Comparison of ENCODE assay signal across 15 mouse cellular contexts in genomic region chr16:34254646-34255022, GRCm38 (mm10).
DNase-seq lines count a peak whose midpoint lies in the region; ATAC-seq and TF ChIP-seq lines count a peak whose summit lies in the region.
"Had no signal": no experiment of that assay in that cellular context is flagged by ENCODE, and none has a peak within 500 bp of the region (broad histone marks: within the 10 kb centered on the region; RNA-seq: fewer than 3 reads in every experiment).

No protein-coding gene starts in this region.

- no peak overlapping the region for H3K9ac ChIP-seq in forebrain, embryonic 12.5 days
- H3K9ac ChIP-seq in hindbrain, embryonic 11.5 days (ENCODE audit: low read depth, low read length), result no peak overlapping the region
- H3K9ac ChIP-seq in hindbrain, embryonic 16.5 days (ENCODE audit: low read depth, low read length), result no peak overlapping the region
- H3K9ac ChIP-seq: liver, embryonic 13.5 days had no signal

- H3K9me3 ChIP-seq in forebrain, embryonic 12.5 days, result no peaks in the 10 kb centered on the region
- H3K9me3 ChIP-seq in forebrain, embryonic 10.5 days, result no peaks in the 10 kb centered on the region
- H3K9me3 ChIP-seq in hindbrain, embryonic 11.5 days (ENCODE audit: control insufficient read depth, low read length), result no peaks in the 10 kb centered on the region
- H3K9me3 ChIP-seq in hindbrain, embryonic 10.5 days, result no peaks in the 10 kb centered on the region
- H3K9me3 ChIP-seq in hindbrain, embryonic 16.5 days (ENCODE audit: control insufficient read depth, low read length), result no peaks in the 10 kb centered on the region
- H3K9me3 ChIP-seq: liver, embryonic 13.5 days had no signal

- WGBS in forebrain, embryonic 12.5 days, result 35% methylated on average over 2 of the region's 2 CpGs
- WGBS in forebrain, embryonic 10.5 days, result 78% methylated on average over 2 of the region's 2 CpGs
- 41% methylated on average over 2 of the region's 2 CpGs for WGBS in hindbrain, embryonic 11.5 days
- WGBS in hindbrain, embryonic 10.5 days, result 71% methylated on average over 2 of the region's 2 CpGs
- 22% methylated on average over 2 of the region's 2 CpGs for WGBS in hindbrain, embryonic 16.5 days

- no peaks in the 10 kb centered on the region for H3K27me3 ChIP-seq in forebrain, embryonic 12.5 days
- H3K27me3 ChIP-seq in forebrain, embryonic 10.5 days (ENCODE audit: poor library complexity, severe bottlenecking), result no peaks in the 10 kb centered on the region
- no peaks in the 10 kb centered on the region for H3K27me3 ChIP-seq in hindbrain, embryonic 11.5 days (ENCODE audit: control insufficient read depth, insufficient read depth, low read length)
- H3K27me3 ChIP-seq in hindbrain, embryonic 10.5 days (ENCODE audit: insufficient read depth, poor library complexity, severe bottlenecking), result no peaks in the 10 kb centered on the region
- H3K27me3 ChIP-seq in hindbrain, embryonic 16.5 days (replicated peaks; ENCODE audit: control insufficient read depth, insufficient read depth, low read length), result no peaks in the 10 kb centered on the region
- H3K27me3 ChIP-seq: liver, embryonic 13.5 days had no signal

- peak overlapping the region; percentile 59 for H3K27ac ChIP-seq in forebrain, embryonic 12.5 days
- no peak overlapping the region for H3K27ac ChIP-seq in forebrain, embryonic 10.5 days
- no peak overlapping the region for H3K27ac ChIP-seq in hindbrain, embryonic 11.5 days (ENCODE audit: low read depth, low read length)
- H3K27ac ChIP-seq in hindbrain, embryonic 10.5 days, result no peak overlapping the region
- 0 out of 2 replicates have a peak overlapping the region, but pooled peaks have one; percentile 4 for H3K27ac ChIP-seq in cortical plate, adult 2 months (ENCODE audit: insufficient read depth, low read length)
- no peak overlapping the region for H3K27ac ChIP-seq in hindbrain, embryonic 16.5 days (ENCODE audit: low read depth, low read length)
- H3K27ac ChIP-seq: liver, embryonic 13.5 days had no signal

- H3K36me3 ChIP-seq in forebrain, embryonic 12.5 days (replicated peaks), result peaks cover 30% of the 10 kb centered on the region
- peaks cover 39% of the 10 kb centered on the region for H3K36me3 ChIP-seq in forebrain, embryonic 10.5 days (replicated peaks)
- H3K36me3 ChIP-seq in hindbrain, embryonic 11.5 days (ENCODE audit: control insufficient read depth, insufficient read depth, low read length), result no peaks in the 10 kb centered on the region
- peaks cover 57% of the 10 kb centered on the region for H3K36me3 ChIP-seq in hindbrain, embryonic 10.5 days
- H3K36me3 ChIP-seq in hindbrain, embryonic 16.5 days (ENCODE audit: control insufficient read depth, insufficient read depth, low read length), result no peaks in the 10 kb centered on the region
- H3K36me3 ChIP-seq: liver, embryonic 13.5 days had no signal

- 0 out of 2 replicates have a peak, but pooled peaks have one; percentile 18 for TF ChIP-seq POLR2A in cortical plate, adult 2 months (IDR thresholded peaks at IDR 0.05; ENCODE audit: extremely low read depth, insufficient read depth, low read length)

- no peak for TF ChIP-seq CTCF in cortical plate, adult 2 months (IDR thresholded peaks at IDR 0.05; ENCODE audit: extremely low read depth, insufficient read depth, low read length)

- peaks cover 26% of the 10 kb centered on the region for H3K4me1 ChIP-seq in forebrain, embryonic 12.5 days
- peaks cover 20% of the 10 kb centered on the region; the same call in 1 of the 2 replicates for H3K4me1 ChIP-seq in forebrain, embryonic 10.5 days
- H3K4me1 ChIP-seq in hindbrain, embryonic 11.5 days (replicated peaks; ENCODE audit: control insufficient read depth, insufficient read depth, low read length), result no peaks in the 10 kb centered on the region
- peaks cover 17% of the 10 kb centered on the region; the same call in 1 of the 2 replicates for H3K4me1 ChIP-seq in hindbrain, embryonic 10.5 days (replicated peaks)
- peaks cover 30% of the 10 kb centered on the region for H3K4me1 ChIP-seq in cortical plate, adult 2 months (ENCODE audit: control insufficient read depth, insufficient read depth, low read length)
- peaks cover 6% of the 10 kb centered on the region for H3K4me1 ChIP-seq in hindbrain, embryonic 16.5 days (ENCODE audit: control insufficient read depth, insufficient read depth, low read depth, low read length)
- H3K4me1 ChIP-seq: liver, embryonic 13.5 days had no signal

- peak; percentile 69 for ATAC-seq in forebrain, embryonic 12.5 days (ENCODE audit: low FRiP score)
- ATAC-seq in hindbrain, embryonic 11.5 days (ENCODE audit: low FRiP score), result peak; percentile 74
- peak; percentile 61 for ATAC-seq in hindbrain, embryonic 16.5 days

- DNase-seq in forebrain, embryonic 10.5 days (ENCODE audit: extremely low spot score, low spot score), result no peak
- DNase-seq in hindbrain, embryonic 11.5 days (ENCODE audit: low spot score), result peak; percentile 35
- no peak for DNase-seq in hindbrain, embryonic 10.5 days (ENCODE audit: low spot score)
- no peak for DNase-seq in testis, postnatal 14 days (ENCODE audit: low spot score)
- no peak for DNase-seq in kidney, postnatal 25 days
- DNase-seq: adrenal gland, adult 2 months; B cell, adult 2 months; cerebellum, postnatal 36 days; layer of hippocampus, adult 9-11 months; liver, embryonic 13.5 days; lung, postnatal 14 days; thymus, adult 2 months had no signal

- no peak overlapping the region for H3K4me3 ChIP-seq in forebrain, embryonic 12.5 days (replicated peaks)
- H3K4me3 ChIP-seq in forebrain, embryonic 10.5 days, result no peak overlapping the region
- no peak overlapping the region for H3K4me3 ChIP-seq in hindbrain, embryonic 11.5 days (ENCODE audit: low read depth, low read length)
- no peak overlapping the region for H3K4me3 ChIP-seq in hindbrain, embryonic 10.5 days
- no peak overlapping the region for H3K4me3 ChIP-seq in cortical plate, adult 2 months (ENCODE audit: insufficient read depth, low read length)
- no peak overlapping the region for H3K4me3 ChIP-seq in hindbrain, embryonic 16.5 days (ENCODE audit: low read length)
- H3K4me3 ChIP-seq: liver, embryonic 13.5 days had no signal

- no peak overlapping the region for H3K4me2 ChIP-seq in forebrain, embryonic 12.5 days
- no peak overlapping the region for H3K4me2 ChIP-seq in hindbrain, embryonic 11.5 days (replicated peaks; ENCODE audit: low read depth, low read length)
- no peak overlapping the region for H3K4me2 ChIP-seq in hindbrain, embryonic 16.5 days (ENCODE audit: low read length)
- H3K4me2 ChIP-seq: liver, embryonic 13.5 days had no signal

Comparison
In these comparisons a context has a peak if more than half of its experiments do, and no peak if none do; other contexts are left out.
1. H3K27ac ChIP-seq: peak in forebrain, embryonic 12.5 days (single experiment) and cortical plate, adult 2 months (single experiment); none in forebrain, embryonic 10.5 days (single experiment), hindbrain, embryonic 11.5 days (single experiment), hindbrain, embryonic 10.5 days (single experiment) and hindbrain, embryonic 16.5 days (single experiment).
2. Peak in every context shown above with its lines, with median percentiles within 50 percentile points of each other: ATAC-seq.